Mouse (Mus musculus) yolk sac, embryonic 10.5 days (tissue): ENCODE results near the gene Impg1.

Experiments
- DNase-seq: peaks from one replicate; pipeline ENCODE4 v3.0.0-alpha.2; 2017; ENCODE audit warnings: low spot score

The Impg1 gene

GRCm38 (mm10) chr9:80282426-80282825 is 182.9 kb downstream of the Impg1 start:
- DNase-seq: no peak

- no peak for DNase-seq
These were observed 184.6 kb downstream of the Impg1 start for GRCm38 (mm10) chr9:80280724-80281123.

GRCm38 (mm10) chr9:80277770-80278169 is 187.5 kb downstream of the Impg1 start:
- DNase-seq: no peak

GRCm38 (mm10) chr9:80277157-80277556 is 188.1 kb downstream of the Impg1 start:
- DNase-seq: no peak

GRCm38 (mm10) chr9:80275772-80276134 is 189.5 kb downstream of the Impg1 start:
- no peak for DNase-seq

- DNase-seq: no peak
These were observed 190.1 kb downstream of the Impg1 start for GRCm38 (mm10) chr9:80275053-80275771.

GRCm38 (mm10) chr9:80272951-80273350 is 192.3 kb downstream of the Impg1 start:
- no peak for DNase-seq

GRCm38 (mm10) chr9:80269596-80269995 is 195.7 kb downstream of the Impg1 start:
- DNase-seq: no peak

GRCm38 (mm10) chr9:80266507-80266906 is 198.8 kb downstream of the Impg1 start:
- no peak for DNase-seq

GRCm38 (mm10) chr9:80266086-80266485 is 199.2 kb downstream of the Impg1 start:
- no peak for DNase-seq
